Mouse (Mus musculus) ovary, postnatal 14 days (tissue): Measurements from ENCODE around the gene 4933424G06Rik.
A peak's percentile ranks its signal among the peaks of the same experiment; 100 is the strongest.

Experiments
- DNase-seq: peaks from one replicate; pipeline ENCODE4 v3.0.0; 2022; ENCODE audit warnings: low spot score

The 4933424G06Rik gene

GRCm38 (mm10) chr1:36709055-36709853, 695 bp upstream of the 4933424G06Rik start:
- peak; percentile 15 for DNase-seq

GRCm38 (mm10) chr1:36711104-36711503, 1.2 kb downstream of the 4933424G06Rik start:
- DNase-seq: no peak

DNA sequence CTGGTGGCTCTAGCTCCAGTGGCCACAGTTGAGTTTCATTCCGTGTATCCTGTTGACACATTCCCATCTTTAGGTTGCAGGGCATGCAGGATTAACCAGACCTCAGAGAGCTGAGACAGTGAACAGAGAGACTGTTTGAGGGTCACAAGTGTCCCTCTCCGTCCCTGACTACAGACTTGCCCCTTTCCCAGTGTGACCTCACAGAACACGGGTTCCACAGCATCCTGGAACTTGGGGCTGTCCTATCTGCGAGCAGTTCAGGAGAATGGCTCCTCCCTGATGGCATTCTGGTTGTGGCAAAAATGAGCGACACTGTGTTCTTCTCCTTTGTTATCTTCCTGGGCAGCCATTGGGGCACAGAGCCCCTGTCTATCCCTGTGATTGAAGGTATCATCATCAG, 4.4 kb downstream of the 4933424G06Rik start, which contains the start of gene Actr1b:
TSS of gene Actr1b (minus strand) at position 112 of the 400 bp plus-strand sequence.
- no peak for DNase-seq

- DNase-seq: no peak
Observed at GRCm38 (mm10) chr1:36718786-36719185, 8.8 kb downstream of the 4933424G06Rik start.

DNA sequence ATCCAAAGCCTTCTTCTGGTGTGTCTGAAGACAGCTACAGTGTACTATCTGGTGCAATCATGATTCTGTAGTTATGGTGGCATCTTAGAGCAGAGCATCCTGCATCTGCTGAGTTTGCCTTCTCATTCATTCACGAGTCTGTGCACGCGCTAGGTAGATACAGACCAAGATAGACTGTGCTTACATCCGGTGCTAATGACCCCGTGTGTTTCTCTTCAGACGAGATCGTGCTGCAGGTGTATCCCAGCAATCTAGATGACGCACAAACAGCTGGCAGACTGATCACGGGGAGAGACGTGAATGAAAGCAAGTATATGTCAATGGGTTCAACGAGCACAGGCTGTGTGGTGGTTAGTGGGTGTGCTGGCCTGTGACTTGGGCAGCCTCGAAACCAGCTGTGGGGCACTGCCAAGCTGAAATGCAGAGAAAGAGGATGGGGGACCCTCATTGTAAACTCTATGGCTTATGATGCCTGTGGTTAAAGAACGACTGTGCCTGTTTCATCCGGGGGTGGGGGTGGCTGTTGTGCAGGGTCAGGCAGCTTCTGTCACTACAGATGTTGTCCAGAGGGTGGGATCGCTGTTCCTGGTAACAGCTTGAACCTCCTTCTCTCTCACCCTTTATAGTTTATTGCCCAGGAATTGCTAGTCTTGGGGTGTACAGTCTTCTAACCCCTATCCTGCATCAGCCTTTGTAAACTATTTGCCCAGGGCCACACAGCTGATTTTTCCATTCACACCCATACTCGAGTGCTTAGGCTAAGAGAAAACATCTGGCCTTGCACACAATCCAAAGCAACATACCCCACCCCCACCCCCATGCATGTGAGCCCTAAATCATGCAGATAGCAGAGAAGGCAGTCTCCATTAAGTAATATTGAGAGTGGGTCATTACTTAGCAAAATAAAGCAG, 13.5 kb downstream of the 4933424G06Rik start:
- DNase-seq: no peak

- no peak for DNase-seq
Observed at GRCm38 (mm10) chr1:36724057-36724431, 14.1 kb downstream of the 4933424G06Rik start.

GRCm38 (mm10) chr1:36737300-36737699, 27.4 kb downstream of the 4933424G06Rik start:
- peak; percentile 69 for DNase-seq

GRCm38 (mm10) chr1:36739231-36739630, 29.3 kb downstream of the 4933424G06Rik start:
- no peak for DNase-seq

DNA sequence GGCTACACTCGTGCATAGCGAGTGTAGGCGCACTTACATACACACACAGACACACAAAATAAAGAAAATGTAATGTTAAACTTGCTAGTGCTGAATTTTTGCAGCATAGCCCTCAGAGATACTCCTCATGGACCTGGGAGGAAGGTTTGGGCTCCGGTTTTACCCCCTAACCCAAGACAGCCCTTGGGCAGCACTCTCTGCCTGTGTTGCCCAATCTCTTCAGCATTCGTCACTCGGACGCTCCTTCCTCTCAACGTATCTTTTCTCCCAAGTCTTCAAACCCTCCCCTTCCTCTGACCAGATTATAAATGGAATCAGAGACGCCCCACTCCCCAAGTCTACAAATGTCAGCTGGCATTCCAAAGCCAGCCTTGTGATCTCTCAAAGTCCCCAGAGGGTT, 33.1 kb downstream of the 4933424G06Rik start:
- DNase-seq: no peak

DNA sequence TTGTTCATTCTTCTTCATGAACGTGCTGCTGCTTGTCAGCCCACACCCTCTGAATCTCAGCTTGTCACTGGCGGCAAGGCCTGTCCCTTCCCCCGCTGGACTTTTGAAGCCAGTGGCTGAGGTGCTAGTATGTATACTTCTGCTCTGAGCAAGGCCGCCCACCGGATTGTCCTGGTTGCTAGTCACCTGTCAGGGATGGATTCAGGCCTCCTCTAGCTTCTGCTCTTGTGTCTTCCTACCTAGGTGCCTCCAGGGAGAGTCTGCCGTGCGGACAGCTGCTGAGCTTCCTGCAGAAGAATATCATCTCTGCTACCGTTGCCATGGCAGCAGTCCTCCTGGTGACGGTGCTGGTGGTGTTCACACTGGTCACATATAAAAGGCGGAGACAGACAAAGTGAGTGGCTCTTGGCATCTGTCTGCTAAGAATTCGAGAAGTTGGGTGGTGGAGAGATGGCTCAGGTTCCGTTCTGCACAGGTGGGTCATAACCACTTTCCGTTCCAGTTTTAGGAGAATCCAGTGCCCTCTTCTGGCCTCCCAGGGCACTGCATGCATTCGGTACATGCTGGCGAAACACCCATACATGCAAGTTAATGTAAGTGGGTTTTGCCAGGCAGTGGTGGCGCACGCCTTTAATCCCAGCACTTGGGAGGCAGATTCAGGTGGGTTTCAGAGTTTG, 34.5 kb downstream of the 4933424G06Rik start:
- DNase-seq: peak; percentile 61

DNA sequence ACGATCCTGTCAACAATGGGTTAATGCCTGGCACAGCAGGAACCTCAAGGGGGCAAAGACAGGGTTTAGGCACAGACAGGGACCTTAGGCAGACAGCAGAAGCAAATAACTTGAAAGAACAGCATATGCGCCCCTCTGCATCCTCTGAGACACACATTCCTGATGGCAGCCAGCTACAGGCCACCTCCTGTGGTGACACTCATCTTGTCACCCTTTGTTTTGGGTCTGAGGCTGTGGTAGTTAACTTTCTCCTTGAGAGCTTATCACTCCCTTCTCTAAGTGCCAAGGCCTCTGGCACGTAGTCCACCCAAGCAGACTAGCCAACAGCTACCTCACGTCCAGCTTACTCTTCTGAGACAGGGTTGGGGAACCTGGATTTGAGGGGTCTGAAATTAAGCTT, 35.7 kb downstream of the 4933424G06Rik start:
- no peak for DNase-seq

GRCm38 (mm10) chr1:36746452-36746851, 36.5 kb downstream of the 4933424G06Rik start:
- DNase-seq: no peak

- no peak for DNase-seq
Observed at GRCm38 (mm10) chr1:36753932-36754675, 44.2 kb downstream of the 4933424G06Rik start.

- no peak for DNase-seq
Observed at GRCm38 (mm10) chr1:36758553-36758952, 48.6 kb downstream of the 4933424G06Rik start.

- no peak for DNase-seq
Observed at GRCm38 (mm10) chr1:36759076-36759475, 49.1 kb downstream of the 4933424G06Rik start.

- no peak for DNase-seq
Observed at GRCm38 (mm10) chr1:36760401-36760800, 50.5 kb downstream of the 4933424G06Rik start.

DNA sequence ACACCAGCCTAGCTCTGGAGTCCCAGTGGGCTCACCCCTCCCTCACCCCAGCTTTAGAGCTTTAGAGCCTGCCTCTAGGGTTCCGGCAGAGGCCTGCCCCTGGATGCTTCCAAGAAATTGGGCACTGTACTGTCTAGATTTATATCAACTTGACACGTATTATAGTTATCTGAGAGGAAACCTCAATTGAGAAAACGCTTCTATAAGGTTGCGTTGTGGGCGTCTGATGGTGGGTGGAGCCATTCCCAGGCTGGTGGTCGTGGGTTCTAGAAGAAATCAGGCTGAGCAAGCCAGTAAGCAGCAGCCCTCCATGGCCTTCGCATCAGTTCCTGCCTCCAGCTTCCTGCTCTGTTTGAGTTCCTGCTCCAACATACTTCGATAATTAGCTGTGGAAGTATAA, 51.1 kb downstream of the 4933424G06Rik start:
- DNase-seq: no peak

DNA sequence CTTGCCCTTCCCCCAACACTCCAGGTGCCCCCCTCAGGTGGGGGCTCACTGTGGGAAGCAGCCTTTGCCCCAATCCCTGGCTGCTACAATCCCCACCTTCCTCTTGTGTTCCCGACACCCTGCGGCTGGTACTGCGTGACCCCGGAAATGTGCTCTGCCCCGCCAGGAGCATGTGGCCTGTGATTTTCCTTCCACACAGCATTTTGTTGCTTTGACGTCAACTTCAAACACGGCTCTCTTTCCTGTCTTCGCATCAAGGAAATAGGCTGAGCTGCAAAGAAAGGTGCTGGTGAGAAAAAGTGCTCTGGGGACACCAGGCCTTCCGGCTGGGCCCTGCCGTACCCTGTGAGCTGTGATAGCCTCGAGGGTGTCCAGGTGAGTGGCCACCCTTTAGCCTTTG, 51.6 kb downstream of the 4933424G06Rik start, which contains the start of gene Zap70:
TSS of gene Zap70 (plus strand) at position 231 of the 400 bp plus-strand sequence.
- DNase-seq: no peak

GRCm38 (mm10) chr1:36766431-36767205, 56.7 kb downstream of the 4933424G06Rik start:
- no peak for DNase-seq

DNA sequence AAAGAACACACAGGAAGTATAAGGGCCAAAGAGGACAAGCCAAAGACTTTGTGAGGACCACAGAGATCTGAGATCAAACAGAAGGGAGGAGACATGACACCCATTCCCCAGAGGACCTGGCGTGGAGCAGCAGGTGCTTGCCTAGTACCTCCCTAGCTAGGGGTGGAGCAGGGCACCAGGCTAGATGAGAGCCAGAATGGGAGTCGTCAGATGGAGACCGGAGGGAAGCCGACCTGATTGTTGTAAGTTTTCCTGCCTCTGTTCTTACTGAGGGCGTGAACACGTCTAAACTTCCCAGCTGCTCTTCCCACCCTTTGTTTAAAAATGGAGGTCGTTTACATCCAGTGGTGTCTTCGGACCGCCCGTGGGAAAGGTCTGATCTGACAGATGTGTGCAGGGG, 57.4 kb downstream of the 4933424G06Rik start:
- no peak for DNase-seq

DNA sequence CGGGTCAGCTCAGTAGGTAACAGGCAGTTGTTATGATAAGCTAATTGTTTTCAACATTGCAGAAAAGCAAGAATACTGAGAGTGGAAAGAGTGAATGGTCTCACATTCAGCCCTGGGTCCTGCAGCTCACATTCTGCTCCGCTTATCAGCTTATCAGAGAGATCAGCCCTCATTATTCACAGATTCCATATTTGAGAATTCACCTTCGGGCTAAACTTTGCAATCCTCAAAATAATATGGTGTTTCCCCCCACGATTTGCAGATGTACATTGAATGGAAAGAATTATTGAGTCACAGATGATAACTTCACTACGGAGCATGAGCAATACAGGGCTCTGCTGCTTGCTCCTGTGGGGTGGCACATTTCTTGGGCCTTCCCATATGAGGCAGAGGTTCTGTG, 58.8 kb downstream of the 4933424G06Rik start:
- no peak for DNase-seq
